ENCODE assay signal across 8 mouse cellular contexts in the genomic region with DNA sequence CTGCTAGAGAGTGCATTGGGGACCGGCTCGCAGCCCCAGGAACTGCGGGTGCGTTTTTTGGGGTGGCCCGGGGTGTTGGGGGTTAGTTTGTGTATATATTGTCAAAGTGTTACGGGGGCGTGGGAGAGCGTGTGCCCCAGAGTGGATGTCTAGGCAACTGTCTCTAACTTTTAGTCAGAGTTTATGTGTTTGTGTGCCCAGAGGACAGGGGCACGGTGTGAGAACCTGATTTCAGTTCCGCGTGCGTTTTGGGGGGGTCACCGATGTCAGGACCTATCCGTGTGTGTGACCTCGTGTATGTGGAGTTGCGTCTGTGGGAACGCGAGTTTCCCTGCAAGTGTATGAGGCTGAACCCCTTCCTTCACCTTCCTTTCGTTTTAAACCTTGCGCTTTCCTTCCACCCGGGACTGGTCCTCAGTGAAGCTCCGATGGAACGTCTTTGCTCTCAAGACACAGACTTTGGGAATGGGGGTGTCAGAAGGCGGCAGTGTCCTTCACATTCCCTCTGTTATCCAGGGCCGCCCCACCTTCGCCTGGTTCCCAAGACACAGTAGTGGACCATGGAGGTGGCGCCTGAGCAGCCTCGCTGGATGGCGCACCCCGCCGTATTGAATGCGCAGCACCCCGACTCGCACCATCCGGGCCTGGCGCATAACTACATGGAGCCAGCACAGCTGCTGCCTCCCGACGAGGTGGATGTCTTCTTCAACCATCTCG. TPM values are rescaled to one million over a fixed set of nuclear protein-coding genes. Genes with fewer than 3 reads are reported as not detected.
A peak's percentile ranks its signal among the peaks of the same experiment; 100 is the strongest.
DNase-seq lines count a peak whose midpoint lies in the region; ATAC-seq and TF ChIP-seq lines count a peak whose summit lies in the region.

No protein-coding gene starts in this region.

- DNase-seq in left cerebral cortex, adult 2 months (ENCODE audit: extremely low spot score in 1 of 2, low spot score in 2 of 2), result no peak
- DNase-seq in left cerebral cortex, adult 9 months (ENCODE audit: low spot score in 2 of 2), result no peak
- peak; percentile 80 for DNase-seq in intestine, embryonic 14.5 days (ENCODE audit: low spot score)
- DNase-seq in midbrain, embryonic 10.5 days (ENCODE audit: low spot score), result peak; percentile 55
- DNase-seq in spleen, postnatal 4 days (ENCODE audit: low spot score in 2 of 2), result no peak
- DNase-seq in left cerebral cortex, postnatal 36 days (ENCODE audit: low spot score in 2 of 2), result no peak
- no peak for DNase-seq in layer of hippocampus, postnatal 14 days (ENCODE audit: low spot score in 2 of 2)

- H3K4me2 ChIP-seq in embryonic facial prominence, embryonic 15.5 days (replicated peaks), result peak overlapping the region; percentile 67
- peak overlapping the region; percentile 61 for H3K4me2 ChIP-seq in intestine, embryonic 14.5 days (ENCODE audit: low read length)

- no peaks in the 10 kb centered on the region for H3K36me3 ChIP-seq in embryonic facial prominence, embryonic 15.5 days
- no peaks in the 10 kb centered on the region for H3K36me3 ChIP-seq in intestine, embryonic 14.5 days (ENCODE audit: control insufficient read depth, insufficient read depth, low read length)
- no peaks in the 10 kb centered on the region for H3K36me3 ChIP-seq in midbrain, embryonic 10.5 days

- ATAC-seq in embryonic facial prominence, embryonic 15.5 days (ENCODE audit: insufficient number of reproducible peaks, low FRiP score, low TSS enrichment, low read depth), result no peak
- no peak for ATAC-seq in intestine, embryonic 14.5 days (replicated peaks; ENCODE audit: low FRiP score, low TSS enrichment, low read depth)

- intact Hi-C loops in left cerebral cortex, adult 2 months (cut with DNase I), result loop anchor here (5.0 kb wide), 1 partner anchor 248 kb away; a partner anchor contains a TSS
- intact Hi-C loops in left cerebral cortex, postnatal 36 days (cut with DNase I), result no loop called here

- H3K4me1 ChIP-seq in embryonic facial prominence, embryonic 15.5 days, result peaks cover 52% of the 10 kb centered on the region
- peaks cover 24% of the 10 kb centered on the region for H3K4me1 ChIP-seq in intestine, embryonic 14.5 days (replicated peaks; ENCODE audit: control insufficient read depth, insufficient read depth, low read length)
- H3K4me1 ChIP-seq in midbrain, embryonic 10.5 days, result peaks cover 68% of the 10 kb centered on the region

- under 1% methylated on average over 39 of the region's 39 CpGs for WGBS in embryonic facial prominence, embryonic 15.5 days
- WGBS in intestine, embryonic 14.5 days, result 1% methylated on average over 39 of the region's 39 CpGs
- WGBS in midbrain, embryonic 10.5 days, result 1% methylated on average over 39 of the region's 39 CpGs

- peak overlapping the region; percentile 40 for H3K9ac ChIP-seq in embryonic facial prominence, embryonic 15.5 days
- no peak overlapping the region for H3K9ac ChIP-seq in intestine, embryonic 14.5 days (ENCODE audit: low read length)

- H3K9me3 ChIP-seq in embryonic facial prominence, embryonic 15.5 days (replicated peaks), result no peaks in the 10 kb centered on the region
- no peaks in the 10 kb centered on the region for H3K9me3 ChIP-seq in intestine, embryonic 14.5 days (ENCODE audit: control insufficient read depth, low read length)
- no peaks in the 10 kb centered on the region for H3K9me3 ChIP-seq in midbrain, embryonic 10.5 days (replicated peaks)

- no peak overlapping the region for H3K27ac ChIP-seq in left cerebral cortex, adult 2 months
- H3K27ac ChIP-seq in embryonic facial prominence, embryonic 15.5 days (replicated peaks), result no peak overlapping the region
- no peak overlapping the region for H3K27ac ChIP-seq in intestine, embryonic 14.5 days (ENCODE audit: low read depth)
- peak overlapping the region; percentile 38 for H3K27ac ChIP-seq in midbrain, embryonic 10.5 days (replicated peaks)

- H3K27me3 ChIP-seq in embryonic facial prominence, embryonic 15.5 days, result peaks cover 97% of the 10 kb centered on the region
- peaks cover 100% of the 10 kb centered on the region for H3K27me3 ChIP-seq in intestine, embryonic 14.5 days (replicated peaks; ENCODE audit: control insufficient read depth, insufficient read depth, low read length)
- peaks cover 100% of the 10 kb centered on the region for H3K27me3 ChIP-seq in midbrain, embryonic 10.5 days (ENCODE audit: low read depth, poor library complexity, severe bottlenecking)

- peak overlapping the region; percentile 35 for H3K4me3 ChIP-seq in left cerebral cortex, adult 2 months
- peak overlapping the region; percentile 50 for H3K4me3 ChIP-seq in embryonic facial prominence, embryonic 15.5 days (replicated peaks)
- H3K4me3 ChIP-seq in intestine, embryonic 14.5 days (ENCODE audit: low read depth, low read length), result peak overlapping the region; percentile 33
- H3K4me3 ChIP-seq in midbrain, embryonic 10.5 days, result peak overlapping the region; percentile 55

- TF ChIP-seq CTCF in left cerebral cortex, adult 2 months (IDR thresholded peaks at IDR 0.05), result no peak

RNA-seq across cellular contexts. Expression of a gene that starts 5.5 kb away (rescaled TPM):
- total RNA-seq in left cerebral cortex, adult 2 months (2021), result 1 to 10 TPM; 8.4 to 8.5 TPM
- polyA plus RNA-seq in embryonic facial prominence, embryonic 15.5 days (2015; fragmentation: Nextera tagmentation; extraction: Ambion mirVana), result 43.8 and 56.3 TPM in 2 replicates
- 3.7 and 4.7 TPM in 2 replicates for polyA plus RNA-seq in intestine, embryonic 14.5 days (2014; fragmentation: Nextera tagmentation; extraction: Ambion mirVana)
- polyA plus RNA-seq in midbrain, embryonic 10.5 days (2016; fragmentation: Nextera tagmentation; extraction: Ambion mirVana), result 19.3 and 36.1 TPM in 2 replicates
- total RNA-seq in left cerebral cortex, postnatal 36 days (2021), result 1 to 10 TPM; 5.4 to 6.6 TPM
- 1 to 10 TPM; 7.0 to 7.6 TPM for total RNA-seq in layer of hippocampus, postnatal 14 days (2021)

RNA-seq across cellular contexts. Expression of a gene that starts 22.9 kb away (rescaled TPM):
- not detected for total RNA-seq in left cerebral cortex, adult 2 months (2021)
- not detected in 2 replicates for polyA plus RNA-seq in embryonic facial prominence, embryonic 15.5 days (2015; fragmentation: Nextera tagmentation; extraction: Ambion mirVana)
- not detected in 2 replicates for polyA plus RNA-seq in intestine, embryonic 14.5 days (2014; fragmentation: Nextera tagmentation; extraction: Ambion mirVana)
- polyA plus RNA-seq in midbrain, embryonic 10.5 days (2016; fragmentation: Nextera tagmentation; extraction: Ambion mirVana), result not detected in 2 replicates
- not detected for total RNA-seq in left cerebral cortex, postnatal 36 days (2021)
- total RNA-seq in layer of hippocampus, postnatal 14 days (2021), result not detected

Comparison
In these comparisons a context has a peak if more than half of its experiments do, and no peak if none do; other contexts are left out.
1. DNase-seq: peak in intestine, embryonic 14.5 days (single experiment) and midbrain, embryonic 10.5 days (single experiment); none in left cerebral cortex, adult 2 months (0 of 2), left cerebral cortex, adult 9 months (0 of 2), spleen, postnatal 4 days (0 of 2), left cerebral cortex, postnatal 36 days (0 of 2) and layer of hippocampus, postnatal 14 days (0 of 2).
2. Peak in every context shown above with its lines, with median percentiles within 50 percentile points of each other: H3K4me3 ChIP-seq.